Mouse (Mus musculus): ENCODE data around the gene Ackr3. TPM values are rescaled to one million over a fixed set of nuclear protein-coding genes. Genes with fewer than 3 reads are reported as not detected.
A peak's percentile ranks its signal among the peaks of the same experiment; 100 is the strongest.

The Ackr3 gene
- total RNA-seq, 2 experiments from 2014 or later, result 9.0 to 12.1 TPM

GRCm38 (mm10) chr1:90251156-90251555 lies 47.4 kb downstream of the Ackr3 start:
- DNase-seq (ENCODE audit: low spot score), result no peak

DNA sequence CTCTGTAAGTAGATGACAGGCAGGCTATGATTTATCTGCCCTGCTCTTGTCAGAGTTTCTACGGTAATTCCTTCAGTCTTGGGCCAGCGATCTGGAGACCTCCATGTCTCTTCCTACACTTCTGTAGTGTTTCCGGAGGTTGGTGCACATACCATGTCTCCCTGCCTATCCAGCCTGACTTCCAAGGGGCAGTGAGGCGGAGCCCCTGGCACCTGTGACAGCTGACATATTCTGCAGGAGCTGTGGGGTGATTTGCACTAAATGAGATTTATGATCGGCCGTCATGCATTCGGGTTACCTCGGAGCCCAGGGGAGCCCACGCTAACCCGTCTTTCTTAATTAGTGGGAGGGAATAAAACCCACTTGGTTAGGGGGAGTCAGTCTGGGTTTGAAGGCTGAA lies 49.7 kb downstream of the Ackr3 start:
- DNase-seq (ENCODE audit: low spot score), result no peak

DNA sequence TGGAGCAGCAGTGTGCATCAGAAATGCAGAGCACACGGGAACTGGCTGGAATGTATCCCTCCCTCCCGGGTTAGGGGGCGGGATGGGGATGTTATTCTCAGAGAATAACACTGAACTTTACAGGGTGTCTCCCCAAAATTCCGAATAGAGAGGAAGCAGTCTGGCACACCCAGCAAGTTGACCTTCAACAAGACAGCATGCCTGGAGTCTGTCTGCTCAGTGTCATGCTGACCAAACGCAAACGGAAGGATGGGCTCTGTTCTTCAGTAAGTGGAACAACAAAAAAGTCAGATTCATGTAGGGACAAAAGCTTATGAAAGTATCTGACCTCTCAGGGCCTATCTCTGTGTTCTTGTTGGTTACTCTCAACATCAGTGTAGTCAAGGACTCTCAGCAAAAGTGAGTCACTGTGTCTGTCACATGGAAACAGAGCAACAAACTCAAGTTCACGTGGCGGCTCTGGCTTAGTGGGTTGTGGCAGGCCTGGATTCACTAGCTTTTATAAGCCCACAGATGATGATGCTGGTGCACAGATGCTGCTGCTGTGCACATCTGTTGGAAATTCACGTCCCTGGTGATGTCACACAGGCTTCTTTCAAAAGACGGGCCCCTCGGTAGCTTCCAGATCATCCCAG lies 54.6 kb downstream of the Ackr3 start:
- DNase-seq (ENCODE audit: low spot score), result peak; percentile 47

DNA sequence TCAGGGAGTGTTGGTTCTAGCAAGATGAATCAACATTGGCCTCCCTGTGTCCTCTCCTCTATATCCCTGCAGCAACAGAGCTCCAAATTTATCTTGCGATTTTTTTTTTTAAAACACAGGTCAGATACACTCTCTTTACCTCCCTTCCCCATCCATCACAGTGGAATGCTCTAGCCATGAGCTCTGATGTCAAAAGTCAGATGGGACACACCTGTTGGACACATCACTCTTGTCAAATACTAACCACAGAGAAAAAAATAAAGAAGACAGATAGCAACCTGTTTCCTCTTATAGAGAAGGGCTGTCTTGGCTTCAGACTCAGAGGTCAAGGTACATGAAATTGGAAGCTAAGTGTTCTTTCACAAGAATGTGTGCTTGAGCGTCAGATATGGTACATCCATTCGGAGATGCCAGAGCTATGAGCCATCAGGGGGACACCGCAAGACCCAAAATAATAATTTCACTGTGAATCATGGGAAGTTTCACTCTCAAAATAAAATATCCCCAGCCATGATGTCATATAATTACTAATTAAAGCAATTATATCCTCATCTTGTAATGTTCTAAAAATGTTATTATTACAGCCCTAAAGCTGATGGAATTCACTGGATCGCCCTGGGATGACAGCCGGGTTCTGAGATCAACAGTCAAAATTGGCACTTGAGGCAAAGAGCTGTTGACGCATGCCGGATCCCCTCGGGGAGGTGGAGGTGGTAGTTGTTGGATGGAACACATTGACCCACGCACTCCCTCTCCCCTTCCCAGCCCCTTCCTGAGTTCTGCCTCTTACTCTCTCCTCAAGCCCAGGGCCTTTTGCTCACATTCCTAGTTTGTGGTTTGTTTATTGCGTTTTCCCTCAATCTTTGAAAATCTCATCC lies 57.2 kb downstream of the Ackr3 start:
- no peak for DNase-seq (ENCODE audit: low spot score)

DNA sequence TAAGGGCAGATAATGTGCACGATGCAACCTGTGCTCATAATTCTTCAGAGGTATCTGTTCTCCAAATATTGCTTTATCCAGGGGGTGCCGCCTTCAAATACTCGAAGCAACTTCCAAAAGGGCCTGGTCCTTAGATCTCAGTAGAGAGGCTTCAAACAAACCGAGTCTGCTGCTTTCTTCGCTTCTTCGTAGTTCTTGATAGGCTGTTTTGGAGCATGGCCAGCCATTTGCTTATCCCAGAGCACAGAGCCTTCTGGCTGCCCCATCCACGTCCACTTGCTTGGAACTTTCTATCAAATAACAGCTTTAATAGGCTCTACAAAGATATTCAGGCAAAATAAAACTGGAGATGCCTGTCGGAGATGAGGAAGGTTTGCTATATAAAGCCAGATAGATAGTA lies 58.6 kb downstream of the Ackr3 start:
- no peak for DNase-seq (ENCODE audit: low spot score)

Other genes starting within 250 kb of the Ackr3 start
- 10 to 100 TPM; 30.5 to 36.9 TPM for gene Asb18, start 189.3 kb upstream of the Ackr3 start, total RNA-seq (2021)
- gene Iqca, start 50.6 kb upstream of the Ackr3 start, total RNA-seq (2021), result not detected